Mouse (Mus musculus) brain, adult 2 months (tissue): ENCODE data around the gene Tbx1.

ENCODE experiments used
- DNase-seq: peaks from one replicate; pipeline ENCODE4 v3.0.0; 2011; ENCODE audit warnings: low read depth, low spot score

Gene Tbx1

DNA sequence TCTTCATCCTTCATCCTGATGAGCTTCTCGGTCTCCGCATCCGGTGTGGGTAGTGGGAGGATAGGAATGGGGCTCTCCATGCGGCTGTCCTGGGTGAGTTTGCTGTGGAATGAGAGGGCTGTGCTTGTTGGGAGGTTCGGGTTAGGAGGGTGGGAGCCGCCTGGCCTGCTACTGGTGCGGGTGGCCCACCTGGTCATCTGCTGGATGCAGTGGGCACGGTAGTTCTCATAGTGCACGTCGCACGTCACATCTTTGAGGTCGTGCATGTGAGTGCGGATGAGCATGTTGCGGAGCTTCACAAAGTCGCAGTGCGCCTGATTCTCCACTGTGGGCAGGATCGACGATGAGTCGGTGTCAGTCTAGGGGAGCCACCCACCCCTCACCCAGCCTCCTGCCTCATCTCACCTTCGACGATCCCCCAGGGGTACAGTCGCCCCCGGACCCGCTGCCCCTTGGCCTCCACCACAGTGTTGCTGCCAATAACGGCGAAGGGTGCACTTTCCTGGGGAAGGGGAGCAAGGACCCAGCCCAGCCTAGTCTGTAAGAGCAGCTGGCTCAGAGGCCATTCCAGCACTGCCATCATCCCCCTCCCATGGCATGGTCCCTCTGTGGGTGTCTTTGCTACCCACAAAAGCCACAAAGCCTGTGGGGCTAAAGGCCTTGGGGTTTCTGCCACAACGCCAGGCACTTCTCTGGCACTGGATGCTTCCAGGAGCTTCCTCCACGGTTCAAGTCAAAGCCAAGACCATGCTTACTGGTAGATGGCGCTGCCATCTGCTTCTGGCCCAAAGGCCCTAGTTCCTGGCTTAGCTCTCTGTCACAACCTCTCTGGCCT, 32.7 kb upstream of the Tbx1 start:
- DNase-seq, result peak; percentile 62

GRCm38 (mm10) chr16:18622019-18622418, 31.5 kb upstream of the Tbx1 start, which contains the start of gene Gp1bb:
Gene Gp1bb, minus strand, starts transcription at chr16:18622403.
- no peak for DNase-seq

- DNase-seq, result peak; percentile 46
These were observed 31.0 kb upstream of the Tbx1 start for GRCm38 (mm10) chr16:18621362-18622001.

GRCm38 (mm10) chr16:18620601-18621361, 30.3 kb upstream of the Tbx1 start:
- DNase-seq, result peak; percentile 84

- DNase-seq, result peak; percentile 49
These were observed 29.7 kb upstream of the Tbx1 start for GRCm38 (mm10) chr16:18620201-18620600.

DNA sequence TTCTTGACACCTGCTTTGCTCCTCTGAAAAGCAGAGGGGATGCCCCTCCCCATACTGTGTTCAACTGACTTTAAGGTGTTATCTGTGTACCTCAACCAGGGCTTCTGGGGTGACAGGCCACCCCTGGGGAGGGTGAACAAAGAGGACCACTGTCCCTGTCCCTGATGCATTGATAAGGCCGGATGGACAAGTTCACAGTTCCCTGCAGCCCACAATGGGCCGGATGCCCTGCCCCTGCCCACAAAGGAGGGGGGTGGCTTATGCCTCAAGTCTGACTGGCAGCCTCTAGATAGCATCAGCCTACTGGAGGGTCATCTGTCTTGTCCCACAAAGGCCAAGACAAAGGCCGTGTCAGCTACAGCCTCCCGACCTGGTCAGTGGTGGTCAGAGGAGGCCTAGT, 28.6 kb upstream of the Tbx1 start:
- no peak for DNase-seq

DNA sequence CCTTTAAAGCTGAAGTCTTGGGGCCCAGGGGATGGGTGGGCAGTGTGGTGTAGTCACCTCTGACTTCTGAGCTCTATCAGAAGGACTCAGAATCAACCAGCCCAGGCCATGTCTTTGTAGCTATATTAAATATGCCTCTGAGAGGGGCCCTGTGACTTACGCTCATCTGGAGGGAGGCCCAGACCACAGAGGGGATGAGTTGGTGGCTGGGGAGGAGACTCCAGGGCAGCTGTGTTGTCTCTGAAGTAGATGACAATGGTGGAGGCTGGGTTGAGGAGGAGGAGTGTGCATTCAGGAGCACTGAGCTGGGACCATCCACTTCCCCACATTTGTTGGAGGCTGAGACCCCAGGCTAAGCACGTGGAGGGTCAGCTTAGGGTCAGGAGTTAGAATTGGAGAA, 27.8 kb upstream of the Tbx1 start:
- no peak for DNase-seq

- peak; percentile 89 for DNase-seq
These were observed 27.0 kb upstream of the Tbx1 start for GRCm38 (mm10) chr16:18617370-18618065.

- no peak for DNase-seq
These were observed 22.8 kb upstream of the Tbx1 start for GRCm38 (mm10) chr16:18613301-18613700.

DNA sequence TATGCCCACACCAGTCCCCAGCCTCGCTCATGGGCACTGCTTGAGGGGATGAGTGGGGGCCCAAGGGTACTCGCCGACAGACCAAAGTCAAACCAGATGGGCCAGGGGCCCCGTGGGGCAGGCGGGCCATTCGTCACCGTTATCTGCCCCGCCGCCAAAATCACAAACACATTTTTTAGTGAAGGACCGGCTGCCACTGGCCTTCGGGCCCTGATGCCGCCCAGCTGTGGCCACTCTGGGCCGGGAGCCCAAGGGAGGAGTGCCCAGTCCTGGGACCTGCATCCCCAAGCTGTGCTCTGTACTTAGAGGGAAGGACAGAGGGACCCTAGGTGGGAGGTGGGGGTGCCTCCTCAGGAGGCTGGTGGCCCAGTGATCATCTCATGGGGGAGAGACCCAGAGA, 21.3 kb upstream of the Tbx1 start:
- DNase-seq, result no peak

- DNase-seq, result no peak
These were observed 18.6 kb upstream of the Tbx1 start for GRCm38 (mm10) chr16:18609099-18609498.

- DNase-seq, result no peak
These were observed 17.8 kb upstream of the Tbx1 start for GRCm38 (mm10) chr16:18608226-18608625.

GRCm38 (mm10) chr16:18605705-18606104, 15.2 kb upstream of the Tbx1 start:
- DNase-seq, result no peak

- no peak for DNase-seq
These were observed 13.8 kb upstream of the Tbx1 start for GRCm38 (mm10) chr16:18604267-18604701.

DNA sequence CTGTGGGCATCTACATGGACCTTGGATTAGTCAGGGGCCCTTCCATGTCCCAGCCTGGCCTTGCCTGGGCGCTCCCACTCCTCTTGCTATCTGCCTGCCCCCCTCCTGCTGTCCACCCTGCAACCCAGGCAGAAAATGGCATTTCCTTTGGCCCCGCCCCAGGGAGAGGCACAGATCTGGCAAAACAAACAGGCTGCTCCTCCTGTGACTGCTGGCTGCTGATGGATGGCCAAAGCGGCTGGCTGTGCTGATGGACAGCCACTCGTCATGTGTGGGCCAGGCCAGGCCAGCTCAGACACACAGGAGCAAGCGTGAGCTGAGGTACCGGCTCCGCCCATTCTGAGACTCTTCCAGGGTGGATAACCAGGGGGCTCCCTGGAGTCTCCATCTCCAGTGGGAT, 11.0 kb upstream of the Tbx1 start:
- DNase-seq, result no peak

DNA sequence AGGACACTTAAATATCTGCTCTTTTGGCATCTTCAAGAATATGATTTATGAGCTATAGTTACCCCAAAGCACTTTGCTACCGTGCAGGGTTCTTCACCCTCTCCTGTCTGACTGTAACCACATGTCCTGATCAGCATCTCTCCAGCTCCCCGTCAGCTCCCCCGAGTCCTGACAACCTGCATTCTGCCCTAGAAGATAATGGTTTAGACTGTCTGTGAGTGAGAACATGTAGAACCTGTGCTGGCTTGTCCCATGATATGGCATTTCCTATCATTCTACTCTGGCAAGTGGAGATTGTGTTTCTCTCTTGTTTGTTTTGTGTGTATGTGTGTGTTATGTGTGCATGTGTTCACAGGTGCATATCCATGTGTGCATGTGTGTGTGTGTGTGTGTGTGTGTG, 7.5 kb upstream of the Tbx1 start:
- no peak for DNase-seq

GRCm38 (mm10) chr16:18596255-18596654, 5.8 kb upstream of the Tbx1 start:
- no peak for DNase-seq

- no peak for DNase-seq
These were observed 3.5 kb upstream of the Tbx1 start for GRCm38 (mm10) chr16:18593930-18594329.

DNA sequence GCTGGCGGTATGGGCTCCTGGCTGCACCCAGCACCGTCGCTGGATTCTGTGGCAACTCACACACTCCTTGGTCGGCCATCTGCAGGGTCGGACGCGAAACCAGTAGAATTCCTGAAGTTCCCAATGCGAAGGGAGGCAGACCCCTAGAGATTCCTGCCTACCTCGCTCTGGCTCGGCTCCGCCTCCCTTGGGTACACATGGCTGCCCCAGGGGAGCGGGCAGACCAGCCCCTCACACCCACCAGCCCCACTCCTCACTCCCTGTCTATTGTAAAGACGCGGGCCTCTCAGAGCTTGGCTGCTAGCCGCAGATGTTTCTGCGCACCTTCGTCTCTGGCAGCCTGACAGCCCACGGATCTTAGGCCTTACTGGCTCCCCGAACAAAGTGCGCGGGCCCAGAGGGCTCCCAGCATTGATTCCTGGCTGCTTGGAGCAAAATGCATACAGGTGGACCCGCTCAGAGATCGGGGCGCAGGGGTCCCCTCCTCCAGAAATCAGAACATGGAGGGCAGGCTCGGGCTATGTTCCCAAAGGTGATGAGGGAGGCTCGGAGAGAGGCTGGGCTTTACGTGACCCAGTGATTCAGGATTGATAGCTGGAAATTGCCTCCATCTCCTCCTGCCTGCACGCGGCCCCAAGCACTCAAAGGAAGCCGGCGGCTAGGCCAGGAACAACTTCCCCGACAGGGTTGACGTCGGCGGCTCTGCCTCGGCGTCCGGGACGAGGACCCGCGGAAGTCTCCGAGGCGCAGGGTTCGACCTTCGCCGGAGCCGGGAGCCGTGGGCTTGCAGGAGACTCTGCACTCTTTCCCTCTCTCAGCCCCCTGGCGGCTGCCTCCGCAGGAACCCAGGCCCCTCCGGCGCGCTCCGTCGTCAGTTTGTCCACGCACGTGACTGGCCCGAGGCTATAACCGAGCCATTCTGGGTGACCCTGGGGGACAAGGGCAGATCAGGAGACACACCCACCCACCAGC, 862 bp upstream of the Tbx1 start:
- no peak for DNase-seq

DNA sequence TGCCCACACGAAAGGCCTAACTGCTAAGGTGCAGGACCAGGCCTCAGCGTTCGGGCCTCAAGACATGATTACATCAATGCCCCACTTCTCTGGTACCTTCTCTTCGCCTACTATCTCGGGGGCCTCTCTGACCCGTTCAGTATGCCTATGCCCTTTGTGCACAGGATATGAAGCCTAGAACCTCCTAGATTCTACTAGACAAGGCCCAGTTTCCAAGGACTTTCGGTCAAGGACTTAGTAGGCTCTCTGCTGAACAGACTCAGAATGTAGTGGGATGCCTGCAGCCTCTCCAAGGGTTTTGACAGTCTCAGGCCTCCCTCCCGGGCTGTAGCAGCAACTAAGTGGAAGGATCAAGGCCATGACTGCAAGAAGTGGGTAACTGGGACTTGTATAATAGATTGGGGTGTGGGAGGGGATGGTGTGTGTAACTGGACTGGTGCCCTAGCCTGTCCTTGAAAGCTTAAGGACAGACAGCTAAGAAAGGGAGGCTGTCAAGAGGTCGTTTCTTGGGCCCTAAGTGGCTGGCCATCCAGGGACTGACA, 1.3 kb downstream of the Tbx1 start:
- no peak for DNase-seq
